Mouse (Mus musculus) brain, embryonic 18.5 days (tissue): Measurements from ENCODE around the gene Srxn1.

Source experiments
- DNase-seq: peaks from one replicate; pipeline ENCODE4 v3.0.0-alpha.2; 2012; ENCODE audit warnings: low read depth, low spot score

Gene Srxn1

DNA sequence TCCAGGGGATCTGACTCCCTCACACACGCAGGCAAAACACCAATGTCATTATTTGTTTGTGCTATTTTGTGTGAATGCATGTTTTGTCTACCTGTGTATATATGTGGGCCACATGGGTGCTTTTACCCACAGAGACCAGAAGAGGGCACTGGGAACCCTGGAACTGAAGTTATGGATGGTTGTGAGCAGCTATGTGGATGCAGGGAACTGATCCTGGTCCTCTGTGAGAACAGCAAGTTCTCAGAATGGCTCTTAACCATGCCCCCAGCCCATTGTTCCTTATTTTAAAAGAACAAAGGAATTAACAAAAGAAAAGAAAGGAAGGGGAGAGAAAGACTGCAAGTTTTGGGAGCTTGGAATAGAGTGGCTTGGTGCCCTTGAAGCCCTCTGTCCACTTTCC is 54.2 kb downstream of the Srxn1 start:
- DNase-seq = no peak
